Mouse (Mus musculus): ENCODE data around the gene 0610030E20Rik. TPM values are rescaled to one million over a fixed set of nuclear protein-coding genes. Genes with fewer than 3 reads are reported as not detected.

0610030E20Rik gene
- polyA plus RNA-seq, 1 experiment from 2014 or later: 28.3 TPM

DNA sequence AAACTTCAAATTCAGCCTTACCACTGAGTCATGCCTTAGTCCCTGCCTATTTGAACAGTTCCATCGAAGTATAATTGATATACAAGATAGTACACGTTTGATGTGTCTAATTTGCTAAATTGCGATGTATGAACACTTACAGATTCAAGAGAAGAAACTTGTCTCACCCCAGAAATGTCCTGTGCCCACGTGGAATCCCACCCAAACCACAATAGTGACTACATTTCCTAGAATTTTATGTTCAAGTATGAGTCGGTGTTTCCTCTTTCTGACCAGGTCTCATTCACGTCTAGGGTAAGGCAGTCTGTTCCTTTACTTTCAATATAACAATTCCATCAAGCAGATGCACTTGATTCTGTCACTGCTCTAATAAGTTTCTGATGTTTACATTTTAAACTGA is 1.5 kb upstream of the 0610030E20Rik start:
- Histone ChIP-seq H3K4me1 (ENCODE audit: insufficient read depth, low read length) (peaks cover 30% of the 10 kb centered on the region), H3K9me3 (ENCODE audit: low read length) (no peaks in the 10 kb centered on the region), H3K9ac (replicated peaks; ENCODE audit: low read length) (no peak overlapping the region; the same call in 1 of the 2 replicates), H3K27ac (ENCODE audit: low read length) (no peak overlapping the region), H3K27me3 (ENCODE audit: insufficient read depth, low read length) (no peaks in the 10 kb centered on the region), H3K4me2 (replicated peaks; ENCODE audit: low read depth, low read length) (peak overlapping the region; percentile 95), H3K36me3 (ENCODE audit: insufficient read depth, low read length) (peaks cover 21% of the 10 kb centered on the region; the same call in 1 of the 2 replicates), H3K4me3 (ENCODE audit: low read length) (peak overlapping the region; percentile 79)
- 52% methylated on average over 6 of the region's 6 CpGs for WGBS
- no peak for ATAC-seq (ENCODE audit: low FRiP score, low TSS enrichment)

DNA sequence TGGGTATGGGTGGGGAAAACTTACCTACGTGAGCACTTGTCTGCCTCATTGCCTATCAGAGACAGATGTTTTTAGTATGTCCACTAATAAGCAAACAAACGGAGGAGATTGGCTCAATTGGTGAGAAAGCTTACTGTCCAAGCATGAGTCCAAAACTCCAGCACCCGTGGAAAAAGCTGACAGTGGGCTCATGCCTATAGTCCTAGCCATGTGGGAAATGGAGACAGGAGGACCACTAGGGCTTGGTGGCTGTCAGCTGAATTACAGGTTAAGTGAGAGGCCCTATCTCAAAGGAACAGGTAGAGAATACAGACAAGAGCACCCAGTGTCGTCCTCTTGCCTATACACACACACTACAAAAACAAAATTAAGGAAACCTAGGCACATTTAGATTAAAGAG is 856 bp upstream of the 0610030E20Rik start:
- ATAC-seq (ENCODE audit: low FRiP score, low TSS enrichment): no peak
- WGBS: 83% methylated on average over 4 of the region's 4 CpGs
- Histone ChIP-seq H3K9ac (replicated peaks; ENCODE audit: low read length) (no peak overlapping the region), H3K4me1 (ENCODE audit: insufficient read depth, low read length) (peaks cover 30% of the 10 kb centered on the region), H3K4me3 (ENCODE audit: low read length) (no peak overlapping the region), H3K36me3 (ENCODE audit: insufficient read depth, low read length) (peaks cover 25% of the 10 kb centered on the region; the same call in 1 of the 2 replicates), H3K27me3 (ENCODE audit: insufficient read depth, low read length) (no peaks in the 10 kb centered on the region), H3K27ac (ENCODE audit: low read length) (no peak overlapping the region), H3K4me2 (replicated peaks; ENCODE audit: low read depth, low read length) (no peak overlapping the region), H3K9me3 (ENCODE audit: low read length) (no peaks in the 10 kb centered on the region)

DNA sequence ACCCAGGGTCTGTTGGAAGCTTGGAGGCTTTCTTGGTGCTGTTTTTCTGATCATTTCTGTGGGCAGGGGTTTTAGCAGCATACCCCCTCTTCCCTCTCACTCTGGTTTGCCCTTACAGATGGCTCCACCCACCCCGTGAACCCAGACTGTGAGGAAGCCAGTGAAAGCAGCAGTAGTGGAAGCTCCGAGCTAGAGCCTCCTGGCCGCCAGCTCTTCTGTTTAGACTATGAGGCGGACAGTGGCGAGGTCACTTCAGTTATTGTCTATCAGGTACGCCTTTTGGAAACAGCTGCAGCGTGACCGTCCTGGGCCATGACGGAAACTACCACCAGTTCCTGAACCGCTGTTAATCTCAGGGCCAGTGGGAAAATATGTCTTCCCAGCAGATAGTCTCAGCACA is 1.3 kb downstream of the 0610030E20Rik start:
- Histone ChIP-seq H3K27me3 (ENCODE audit: insufficient read depth, low read length) (no peaks in the 10 kb centered on the region), H3K4me2 (replicated peaks; ENCODE audit: low read depth, low read length) (peak overlapping the region; percentile 77), H3K36me3 (ENCODE audit: insufficient read depth, low read length) (peaks cover 26% of the 10 kb centered on the region; the same call in 1 of the 2 replicates), H3K4me1 (ENCODE audit: insufficient read depth, low read length) (peaks cover 30% of the 10 kb centered on the region), H3K9ac (replicated peaks; ENCODE audit: low read length) (peak overlapping the region; percentile 98; the same call in 1 of the 2 replicates), H3K4me3 (ENCODE audit: low read length) (peak overlapping the region; percentile 90; the same call in 1 of the 2 replicates), H3K27ac (ENCODE audit: low read length) (no peak overlapping the region), H3K9me3 (ENCODE audit: low read length) (no peaks in the 10 kb centered on the region)
- ATAC-seq (ENCODE audit: low FRiP score, low TSS enrichment): no peak
- 80% methylated on average over 10 of the region's 10 CpGs for WGBS

DNA sequence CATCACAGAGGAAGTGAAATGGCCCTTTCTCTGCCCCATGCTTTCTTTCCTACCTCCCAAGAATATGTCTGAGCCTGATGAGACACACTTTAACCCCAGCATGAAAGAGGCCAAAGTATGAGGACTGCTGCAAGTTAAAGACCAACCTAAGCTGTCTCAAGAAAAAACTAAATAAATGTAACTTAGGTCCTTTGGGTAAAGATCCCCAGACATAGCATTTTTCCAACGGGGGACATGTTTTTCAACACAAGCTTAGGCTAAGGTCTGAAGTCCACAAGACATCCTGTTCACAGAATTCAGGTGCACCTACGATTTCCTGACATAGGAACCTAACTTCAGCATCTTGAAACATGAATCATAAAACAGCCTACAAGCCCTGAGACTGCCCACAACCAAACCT is 3.1 kb downstream of the 0610030E20Rik start:
- Histone ChIP-seq H3K36me3 (ENCODE audit: insufficient read depth, low read length) (peaks cover 26% of the 10 kb centered on the region; the same call in 1 of the 2 replicates), H3K4me1 (ENCODE audit: insufficient read depth, low read length) (peaks cover 21% of the 10 kb centered on the region), H3K27ac (ENCODE audit: low read length) (no peak overlapping the region), H3K27me3 (ENCODE audit: insufficient read depth, low read length) (no peaks in the 10 kb centered on the region), H3K4me3 (ENCODE audit: low read length) (no peak overlapping the region), H3K4me2 (replicated peaks; ENCODE audit: low read depth, low read length) (no peak overlapping the region), H3K9me3 (ENCODE audit: low read length) (no peaks in the 10 kb centered on the region), H3K9ac (replicated peaks; ENCODE audit: low read length) (no peak overlapping the region)
- WGBS: 91% methylated on average over 2 of the region's 2 CpGs
- ATAC-seq (ENCODE audit: low FRiP score, low TSS enrichment): no peak

DNA sequence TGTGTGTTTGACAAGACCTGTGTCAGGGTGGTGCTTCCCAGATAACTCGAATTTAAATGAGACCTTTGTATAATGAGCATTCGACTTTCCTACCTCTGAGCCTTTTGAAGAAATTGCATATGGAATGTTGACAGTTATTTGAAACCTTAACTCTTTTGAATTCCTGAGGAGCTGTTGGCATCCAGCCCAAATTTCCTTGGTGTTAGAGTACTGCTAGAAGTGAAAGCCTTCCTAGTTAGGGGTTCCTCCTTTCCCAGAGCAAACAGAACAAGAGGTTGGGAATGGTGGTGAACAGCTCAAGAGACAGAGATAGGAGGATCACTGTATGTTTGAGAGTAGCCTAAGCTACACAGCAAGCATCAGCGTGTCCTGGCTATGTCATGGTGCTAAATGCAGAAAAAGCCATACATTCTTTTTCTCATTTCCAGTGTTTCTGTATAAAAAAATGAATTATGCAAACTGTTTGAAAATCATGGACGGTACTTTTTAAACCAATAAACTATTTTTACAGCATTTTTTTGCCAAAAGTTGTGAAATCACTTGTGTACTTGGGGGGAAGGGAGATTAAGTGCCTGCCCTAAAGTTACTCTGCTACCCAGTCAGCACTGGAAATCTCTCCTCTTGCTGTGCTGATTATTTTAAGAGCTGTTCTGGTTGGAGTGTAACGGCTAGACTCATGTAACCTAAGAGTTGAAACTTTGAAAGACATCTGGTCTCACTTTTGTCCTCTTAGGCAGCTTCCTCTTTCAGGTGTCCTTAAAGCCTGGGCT is 5.7 kb downstream of the 0610030E20Rik start:
- WGBS: 71% methylated on average over 5 of the region's 5 CpGs
- H3K4me1 ChIP-seq (ENCODE audit: insufficient read depth, low read length): peaks cover 24% of the 10 kb centered on the region
- H3K36me3 ChIP-seq (ENCODE audit: insufficient read depth, low read length): peaks cover 26% of the 10 kb centered on the region; the same call in 1 of the 2 replicates
- H3K4me2 ChIP-seq (replicated peaks; ENCODE audit: low read depth, low read length): no peak overlapping the region
- no peak overlapping the region for H3K4me3 ChIP-seq (ENCODE audit: low read length)
- no peak overlapping the region for H3K9ac ChIP-seq (replicated peaks; ENCODE audit: low read length)
- H3K27ac ChIP-seq (ENCODE audit: low read length): no peak overlapping the region
- H3K27me3 ChIP-seq (ENCODE audit: insufficient read depth, low read length): no peaks in the 10 kb centered on the region
- no peaks in the 10 kb centered on the region for H3K9me3 ChIP-seq (ENCODE audit: low read length)
- ATAC-seq (ENCODE audit: low FRiP score, low TSS enrichment): no peak

DNA sequence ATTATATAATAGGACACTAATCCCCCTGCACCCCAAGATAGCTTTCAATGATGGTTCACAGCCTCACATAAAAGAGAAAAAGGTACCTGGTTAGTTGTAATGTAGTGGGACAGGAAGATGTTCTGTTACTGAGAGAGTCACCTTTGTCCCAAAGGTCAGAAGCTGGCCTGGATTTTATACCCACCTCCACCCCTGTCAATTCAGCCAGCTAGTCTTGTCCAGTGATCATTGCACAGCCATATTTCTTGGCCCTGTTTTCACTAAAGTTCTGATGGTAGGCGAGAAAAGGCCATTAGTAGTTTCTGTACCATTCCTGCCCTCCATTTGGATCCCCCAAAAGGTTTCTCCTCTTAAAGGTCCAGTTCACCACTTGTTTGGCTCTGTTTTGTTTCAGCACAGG is 6.9 kb downstream of the 0610030E20Rik start:
- Histone ChIP-seq H3K27ac (ENCODE audit: low read length) (no peak overlapping the region), H3K4me3 (ENCODE audit: low read length) (no peak overlapping the region), H3K36me3 (ENCODE audit: insufficient read depth, low read length) (peaks cover 31% of the 10 kb centered on the region), H3K9ac (replicated peaks; ENCODE audit: low read length) (no peak overlapping the region), H3K4me1 (ENCODE audit: insufficient read depth, low read length) (peaks cover 13% of the 10 kb centered on the region), H3K4me2 (replicated peaks; ENCODE audit: low read depth, low read length) (no peak overlapping the region), H3K27me3 (ENCODE audit: insufficient read depth, low read length) (no peaks in the 10 kb centered on the region), H3K9me3 (ENCODE audit: low read length) (no peaks in the 10 kb centered on the region)
- 75% methylated on average over 1 of the region's 1 CpGs for WGBS
- ATAC-seq (ENCODE audit: low FRiP score, low TSS enrichment): no peak

DNA sequence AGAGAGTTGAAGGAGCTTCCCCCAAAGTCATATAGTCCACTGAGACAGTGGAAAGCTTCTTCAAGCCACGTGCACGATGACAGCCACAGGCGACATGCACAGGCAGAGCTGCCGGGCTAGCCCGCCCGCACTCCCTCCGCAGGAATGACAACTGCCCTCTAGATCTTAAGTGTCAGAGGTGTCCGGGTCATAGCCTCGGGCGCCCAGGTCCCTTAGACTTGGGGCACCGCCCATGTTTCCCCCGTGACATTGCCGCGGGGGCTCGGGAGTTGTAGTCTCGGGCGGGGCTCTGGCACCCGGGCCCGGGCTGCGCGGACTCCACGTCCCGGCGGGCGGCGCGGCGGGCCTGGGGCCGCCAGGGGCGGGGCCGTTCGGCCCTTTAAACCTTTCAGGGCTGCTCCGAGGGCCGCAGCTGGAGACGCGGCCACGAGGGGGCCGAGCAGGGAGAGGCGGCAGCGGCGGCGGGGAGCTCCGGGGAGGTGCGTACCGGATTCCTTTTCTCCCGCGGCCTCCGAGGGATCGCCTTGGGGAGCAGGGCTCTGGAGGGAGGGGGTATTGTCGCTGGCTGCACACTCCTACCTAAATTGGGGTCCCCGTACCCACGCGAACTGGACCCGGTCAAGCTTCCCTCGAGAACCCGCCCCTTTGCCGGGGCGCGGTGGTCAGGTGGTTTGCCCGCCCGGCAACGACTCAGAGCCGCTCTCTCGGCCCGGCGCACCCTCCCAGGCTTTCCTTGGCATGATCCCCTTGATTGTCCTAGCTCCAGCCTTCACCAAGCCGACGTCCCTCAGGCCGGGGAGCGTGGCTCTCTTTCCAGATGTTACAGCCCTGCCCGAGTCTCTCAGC is 8.2 kb downstream of the 0610030E20Rik start, which contains the start of gene Tmem150a:
Tmem150a (plus strand) TSS at position 382 of the 846 bp plus-strand sequence.
- peak within 1 kb of the TSS; percentile 79 for H3K4me2 ChIP-seq (replicated peaks; ENCODE audit: low read depth, low read length)
- peak; percentile 92 for ATAC-seq (ENCODE audit: low FRiP score, low TSS enrichment)
- peak within 1 kb of the TSS; percentile 64 for H3K4me3 ChIP-seq (ENCODE audit: low read length)
- H3K9me3 ChIP-seq (ENCODE audit: low read length): no peaks in the 10 kb centered on the region
- peaks cover 13% of the 10 kb centered on the region for H3K4me1 ChIP-seq (ENCODE audit: insufficient read depth, low read length)
- peak within 1 kb of the TSS; percentile 16; the same call in 1 of the 2 replicates for H3K27ac ChIP-seq (ENCODE audit: low read length)
- peaks cover 31% of the 10 kb centered on the region for H3K36me3 ChIP-seq (ENCODE audit: insufficient read depth, low read length)
- H3K9ac ChIP-seq (replicated peaks; ENCODE audit: low read length): peak within 1 kb of the TSS; percentile 75
- no peaks in the 10 kb centered on the region for H3K27me3 ChIP-seq (ENCODE audit: insufficient read depth, low read length)
- WGBS: under 1% methylated on average over 69 of the region's 71 CpGs

DNA sequence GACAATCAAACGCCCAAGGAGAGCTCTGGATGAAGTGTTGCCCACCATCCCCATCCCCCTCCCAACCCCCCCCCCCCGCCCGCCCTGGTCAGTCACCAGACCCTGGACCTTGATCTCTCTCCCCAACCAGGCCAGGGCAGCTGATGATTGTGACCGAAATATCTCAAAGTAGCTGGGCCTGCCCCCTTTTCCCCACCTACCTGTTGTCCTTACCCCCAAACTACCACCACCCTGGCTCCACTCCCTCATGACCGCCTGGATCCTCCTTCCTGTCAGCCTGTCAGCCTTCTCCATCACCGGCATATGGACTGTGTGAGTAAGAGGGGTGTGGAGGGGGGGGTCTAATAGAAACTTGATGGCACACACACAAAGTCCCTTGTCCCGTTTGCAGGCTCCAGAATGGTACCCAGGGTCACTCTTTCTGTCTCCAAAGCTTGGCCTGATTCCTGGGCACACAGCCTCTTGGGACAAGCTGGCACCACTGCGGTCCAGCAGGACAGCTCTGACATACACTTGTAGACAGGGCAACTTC is 8.9 kb downstream of the 0610030E20Rik start:
- 30% methylated on average over 8 of the region's 8 CpGs for WGBS
- peak; percentile 4; the same call in 1 of the 2 replicates for ATAC-seq (ENCODE audit: low FRiP score, low TSS enrichment)
- Histone ChIP-seq H3K4me2 (replicated peaks; ENCODE audit: low read depth, low read length) (peak overlapping the region; percentile 79), H3K4me3 (ENCODE audit: low read length) (peak overlapping the region; percentile 64), H3K36me3 (ENCODE audit: insufficient read depth, low read length) (peaks cover 29% of the 10 kb centered on the region), H3K27me3 (ENCODE audit: insufficient read depth, low read length) (no peaks in the 10 kb centered on the region), H3K27ac (ENCODE audit: low read length) (no peak overlapping the region; the same call in 1 of the 2 replicates), H3K9ac (replicated peaks; ENCODE audit: low read length) (peak overlapping the region; percentile 75), H3K4me1 (ENCODE audit: insufficient read depth, low read length) (peaks cover 20% of the 10 kb centered on the region), H3K9me3 (ENCODE audit: low read length) (no peaks in the 10 kb centered on the region)

DNA sequence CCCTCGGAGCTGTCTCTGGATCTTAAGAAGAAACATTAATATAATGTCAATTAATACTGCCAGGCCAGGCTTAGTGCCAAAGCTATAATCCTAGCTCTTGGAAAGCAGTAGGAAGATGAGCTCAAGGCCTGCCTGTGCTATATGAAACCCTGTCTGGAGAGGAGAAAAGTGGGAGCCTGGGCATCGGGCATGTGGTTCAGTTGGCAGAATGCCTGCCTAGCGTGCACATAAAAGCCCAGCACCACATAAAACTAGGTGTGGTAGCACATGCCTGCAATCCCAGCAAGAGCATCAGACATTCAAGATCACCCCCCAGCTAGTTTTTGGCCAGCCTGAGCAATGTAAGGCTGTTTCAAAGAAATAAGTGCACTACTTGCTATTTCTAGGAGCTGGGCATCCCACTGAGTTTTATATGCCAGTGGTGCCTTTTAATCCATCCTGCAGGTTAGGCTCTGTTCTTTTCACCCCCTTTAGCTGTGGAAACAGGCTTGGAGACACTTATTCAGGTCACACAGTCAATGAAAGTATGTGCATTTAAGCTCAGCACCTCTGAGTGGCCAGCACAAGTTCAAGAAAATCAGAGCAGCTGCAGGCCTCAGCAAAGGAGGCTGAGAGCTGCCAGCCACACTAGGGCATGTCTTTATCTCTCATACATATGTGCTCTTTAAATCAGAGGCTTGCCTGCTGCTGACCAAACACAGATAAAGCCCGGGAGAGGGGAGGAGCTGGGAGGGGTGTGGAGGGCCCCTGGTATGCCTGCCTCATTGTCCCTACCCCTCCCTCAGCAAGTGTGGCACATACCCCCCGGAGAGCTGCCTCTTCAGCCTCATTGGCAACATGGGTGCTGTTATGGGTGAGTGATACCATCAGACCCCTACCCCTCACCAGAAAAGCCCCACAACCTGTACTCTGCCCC is 10.3 kb downstream of the 0610030E20Rik start:
- ATAC-seq (ENCODE audit: low FRiP score, low TSS enrichment): no peak
- H3K27me3 ChIP-seq (ENCODE audit: insufficient read depth, low read length): no peaks in the 10 kb centered on the region
- H3K9me3 ChIP-seq (ENCODE audit: low read length): no peaks in the 10 kb centered on the region
- 78% methylated on average over 5 of the region's 5 CpGs for WGBS
- no peak overlapping the region for H3K4me3 ChIP-seq (ENCODE audit: low read length)
- no peak overlapping the region for H3K27ac ChIP-seq (ENCODE audit: low read length)
- H3K4me2 ChIP-seq (replicated peaks; ENCODE audit: low read depth, low read length): no peak overlapping the region
- H3K36me3 ChIP-seq (ENCODE audit: insufficient read depth, low read length): peaks cover 26% of the 10 kb centered on the region
- no peak overlapping the region for H3K9ac ChIP-seq (replicated peaks; ENCODE audit: low read length)
- peaks cover 27% of the 10 kb centered on the region for H3K4me1 ChIP-seq (ENCODE audit: insufficient read depth, low read length)

All from kidney, embryonic 16.5 days (tissue).